Mouse (Mus musculus) skeletal muscle tissue, adult 2 months (tissue): ENCODE measurements around the gene Pgrmc2.

Experiments used
- DNase-seq: peaks from one replicate; pipeline ENCODE4 v3.0.0-alpha.2; 2012; ENCODE audit warnings: low read depth, low spot score

Pgrmc2 gene

DNA sequence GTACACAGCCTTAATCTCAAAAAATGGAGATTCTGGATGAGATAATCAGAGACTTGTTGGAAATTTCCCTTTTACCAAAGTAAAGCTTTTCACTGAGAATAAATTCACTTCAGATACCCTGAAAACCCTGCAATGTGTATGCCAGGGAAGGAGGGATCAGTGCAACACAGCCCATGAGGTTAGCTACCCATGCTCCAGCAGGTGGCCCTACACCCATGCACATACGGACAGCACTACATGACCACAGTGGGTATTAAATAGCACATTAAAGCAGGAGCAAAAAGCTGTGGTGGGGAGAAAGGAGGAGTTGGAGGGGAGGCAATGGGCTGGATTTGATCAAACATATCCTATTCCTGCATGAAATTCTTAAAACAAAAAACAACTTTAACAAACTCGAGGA lies 12.3 kb downstream of the Pgrmc2 start:
- DNase-seq = no peak

- DNase-seq = no peak
Measured at GRCm38 (mm10) chr3:41065320-41065719, 17.5 kb downstream of the Pgrmc2 start.

- no peak for DNase-seq
Measured at GRCm38 (mm10) chr3:41062758-41063157, 20.1 kb downstream of the Pgrmc2 start.

DNA sequence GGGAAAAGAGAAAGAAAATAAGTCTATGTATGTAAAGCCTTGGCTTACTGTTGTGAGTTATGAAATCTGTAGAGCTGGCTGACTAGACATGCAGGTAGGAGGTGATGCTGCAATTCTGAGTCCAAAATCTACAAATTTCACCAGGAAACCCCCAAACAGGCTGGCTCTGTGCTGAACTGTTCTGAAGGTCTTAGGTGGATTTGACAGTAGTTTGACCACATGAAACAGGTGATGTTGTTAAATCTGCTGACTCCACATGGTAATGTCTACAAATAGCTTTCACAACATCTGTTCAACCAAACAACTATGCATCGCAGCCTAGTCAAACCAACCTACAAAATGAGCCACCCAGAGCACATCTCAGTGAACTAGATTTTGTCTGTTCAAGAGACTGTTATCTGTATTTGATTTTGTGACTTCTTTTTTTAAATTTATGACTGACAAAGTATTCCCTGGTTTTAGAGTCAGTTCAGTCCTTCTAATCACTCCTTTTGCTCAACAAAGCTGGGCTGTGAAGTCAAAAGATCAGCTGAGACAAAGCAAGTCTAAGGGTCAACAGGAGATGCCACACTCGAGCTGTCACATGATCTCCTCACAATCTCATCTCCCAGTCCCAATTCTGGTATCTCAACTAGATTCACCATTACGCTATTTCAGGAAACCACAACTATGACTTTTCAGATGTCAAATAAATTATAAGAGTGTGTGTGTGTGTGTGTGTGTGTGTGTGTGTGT lies 20.8 kb downstream of the Pgrmc2 start:
- no peak for DNase-seq

GRCm38 (mm10) chr3:41059249-41059648 lies 23.6 kb downstream of the Pgrmc2 start:
- no peak for DNase-seq

- peak; percentile 21 for DNase-seq
Measured at GRCm38 (mm10) chr3:41058395-41058794, 24.5 kb downstream of the Pgrmc2 start.

GRCm38 (mm10) chr3:41053334-41053733 lies 29.5 kb downstream of the Pgrmc2 start:
- DNase-seq = no peak

GRCm38 (mm10) chr3:41047838-41048237 lies 35.0 kb downstream of the Pgrmc2 start:
- no peak for DNase-seq

DNA sequence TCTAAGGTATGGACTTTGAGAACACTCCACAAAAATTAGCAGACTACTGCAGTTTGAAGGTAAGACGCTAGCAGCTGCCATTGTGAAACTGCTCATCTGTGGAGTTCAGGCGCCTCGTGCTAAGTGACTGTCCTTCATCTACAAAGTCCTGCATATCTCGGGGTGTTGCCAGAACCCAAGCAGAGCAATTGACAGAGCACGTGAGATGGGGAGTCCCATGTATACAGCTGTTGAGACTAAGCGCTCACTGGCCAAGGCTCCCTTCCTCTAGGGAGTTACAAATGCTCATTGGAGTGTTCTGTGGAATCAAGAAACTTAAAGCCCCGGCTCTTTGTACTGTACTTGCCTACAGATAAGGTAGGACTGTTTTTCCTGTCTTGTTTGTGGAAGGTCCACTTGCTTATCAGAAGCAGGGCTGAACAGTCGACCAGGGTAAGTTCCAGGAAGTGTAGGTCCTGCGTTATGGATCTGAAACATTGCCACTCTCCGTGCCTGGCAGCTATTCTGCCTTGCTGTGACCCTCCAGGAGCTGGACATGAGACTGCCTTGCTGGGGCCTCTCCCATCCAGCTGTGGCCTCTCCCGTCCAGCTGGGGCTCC lies 39.0 kb downstream of the Pgrmc2 start:
- no peak for DNase-seq

GRCm38 (mm10) chr3:41042195-41042938 lies 40.5 kb downstream of the Pgrmc2 start:
- peak; percentile 24 for DNase-seq

DNA sequence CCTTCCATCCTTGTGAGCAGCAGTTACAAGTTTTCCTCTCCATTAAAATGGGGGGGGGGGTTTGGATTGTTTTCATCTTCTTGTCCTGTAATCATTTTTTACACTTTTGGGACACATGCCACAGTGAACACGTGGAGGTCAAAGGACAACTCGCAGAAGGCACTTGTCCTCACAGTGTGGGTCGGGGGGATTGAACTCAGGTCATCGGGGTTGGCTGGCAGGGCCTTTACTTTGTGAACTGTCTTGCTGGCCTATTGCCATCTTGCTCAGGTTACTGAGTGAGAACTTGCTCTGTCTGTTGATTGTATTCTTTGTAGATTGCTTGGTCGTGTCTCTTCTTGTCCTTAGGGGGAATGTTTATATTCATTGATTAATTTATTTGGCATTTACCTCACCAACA lies 41.6 kb downstream of the Pgrmc2 start:
- DNase-seq = no peak

- DNase-seq = no peak
Measured at GRCm38 (mm10) chr3:41038297-41038916, 44.4 kb downstream of the Pgrmc2 start.

- DNase-seq = no peak
Measured at GRCm38 (mm10) chr3:41031286-41032210, 51.3 kb downstream of the Pgrmc2 start.

GRCm38 (mm10) chr3:41030705-41031104 lies 52.1 kb downstream of the Pgrmc2 start:
- no peak for DNase-seq

DNA sequence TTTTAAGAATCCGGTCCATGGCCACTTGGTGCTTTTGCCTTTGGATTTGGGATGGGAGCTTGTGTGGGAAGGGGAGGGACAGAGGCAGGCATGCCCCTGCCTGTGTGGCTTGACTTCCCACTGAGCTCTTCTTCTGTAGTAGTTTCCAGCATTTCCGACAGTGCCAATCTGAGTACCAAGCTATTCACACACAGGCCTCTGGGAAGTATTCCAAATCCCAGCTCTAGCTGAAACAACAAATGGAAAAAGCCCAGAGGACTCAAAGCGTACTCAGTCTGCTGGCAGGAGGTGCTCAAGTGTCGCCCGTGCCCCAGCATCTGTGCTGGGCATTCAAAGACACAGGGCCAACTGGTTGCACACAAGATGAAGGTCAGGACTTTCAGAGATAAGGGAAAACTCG lies 60.9 kb downstream of the Pgrmc2 start:
- peak; percentile 2 for DNase-seq

- no peak for DNase-seq
Measured at GRCm38 (mm10) chr3:41020687-41021086, 62.2 kb downstream of the Pgrmc2 start.

DNA sequence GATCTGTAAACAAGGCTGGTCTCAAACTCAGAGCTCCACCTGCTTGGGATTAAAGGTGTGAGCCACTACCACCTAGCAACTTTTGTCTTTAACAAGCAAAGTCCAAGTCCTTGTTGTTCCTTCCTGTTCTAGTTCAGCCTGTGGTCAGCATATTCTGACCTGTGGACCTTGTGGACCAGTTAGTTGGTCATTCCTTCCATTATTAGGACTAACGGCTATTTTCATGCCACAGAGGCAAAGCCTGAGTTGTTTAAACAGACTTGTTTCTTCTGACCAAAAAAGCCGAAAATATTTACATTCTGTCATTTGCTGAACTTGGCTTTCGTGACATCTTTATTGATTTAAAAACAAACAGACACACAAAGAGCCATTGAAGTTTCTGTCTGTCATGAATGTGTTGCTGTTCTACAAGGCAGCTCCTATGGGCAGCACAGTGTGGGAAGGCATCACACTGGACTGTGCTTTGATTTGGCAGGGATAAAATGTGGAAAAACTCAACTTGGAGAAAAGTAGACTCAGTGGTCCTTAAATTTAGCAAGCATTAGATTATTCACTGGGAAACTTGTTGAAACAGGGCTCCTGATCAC lies 64.7 kb downstream of the Pgrmc2 start:
- no peak for DNase-seq
